8 mouse cellular contexts compared by ENCODE assay signal in genomic region chr7:135668852-135669739, GRCm38 (mm10). TPM values are rescaled to one million over a fixed set of nuclear protein-coding genes. Genes with fewer than 3 reads are reported as not detected.
DNase-seq lines count a peak whose midpoint lies in the region; ATAC-seq lines count a peak whose summit lies in the region.

No protein-coding gene starts in this region.

- no peak overlapping the region for H3K4me2 ChIP-seq in limb, embryonic 13.5 days (replicated peaks)
- H3K4me2 ChIP-seq in neural tube, embryonic 11.5 days (ENCODE audit: low read depth) = no peak overlapping the region

- no peak overlapping the region for H3K9ac ChIP-seq in limb, embryonic 13.5 days
- H3K9ac ChIP-seq in neural tube, embryonic 11.5 days (ENCODE audit: low read length) = no peak overlapping the region

- H3K4me3 ChIP-seq in limb, embryonic 13.5 days = no peak overlapping the region
- no peak overlapping the region for H3K4me3 ChIP-seq in neural tube, embryonic 11.5 days (ENCODE audit: low read depth, low read length)

- DNase-seq in A20 (ENCODE audit: low read depth, low spot score) (peak; percentile 58), MEL-GATA-1-ER (ENCODE audit: extremely low read depth, low read depth) (peak; percentile 47)
- peak; percentile 81 to 85 for DNase-seq in cerebellum, postnatal 10 days
- DNase-seq in gastrocnemius, adult 8-10 months (ENCODE audit: low spot score in 2 of 2) = peak; percentile 17 to 27
- peak; percentile 9 to 47 for DNase-seq in kidney, adult 8-10 months
- DNase-seq in neural tube, embryonic 11.5 days (ENCODE audit: low spot score) = peak; percentile 66
- DNase-seq in thymus, postnatal 25 days = peak; percentile 69

- H3K9me3 ChIP-seq in limb, embryonic 13.5 days = no peaks in the 10 kb centered on the region
- H3K9me3 ChIP-seq in neural tube, embryonic 11.5 days (ENCODE audit: control insufficient read depth, low read length) = no peaks in the 10 kb centered on the region

- H3K4me1 ChIP-seq in limb, embryonic 13.5 days = no peaks in the 10 kb centered on the region
- no peaks in the 10 kb centered on the region for H3K4me1 ChIP-seq in neural tube, embryonic 11.5 days (ENCODE audit: control insufficient read depth, insufficient read depth, low read length)

- ATAC-seq in limb, embryonic 13.5 days (ENCODE audit: low FRiP score, low read depth) = peak; percentile 55
- ATAC-seq in neural tube, embryonic 11.5 days (ENCODE audit: insufficient read depth, low FRiP score, low TSS enrichment) = no peak

- H3K36me3 ChIP-seq in limb, embryonic 13.5 days = no peaks in the 10 kb centered on the region
- H3K36me3 ChIP-seq in neural tube, embryonic 11.5 days (ENCODE audit: control insufficient read depth, insufficient read depth, low read length) = no peaks in the 10 kb centered on the region

- H3K27ac ChIP-seq in limb, embryonic 13.5 days = no peak overlapping the region
- H3K27ac ChIP-seq in neural tube, embryonic 11.5 days (ENCODE audit: low read depth, low read length) = no peak overlapping the region

- WGBS in limb, embryonic 13.5 days = 31% methylated on average over 16 of the region's 16 CpGs
- 35% methylated on average over 16 of the region's 16 CpGs for WGBS in neural tube, embryonic 11.5 days

- no peaks in the 10 kb centered on the region for H3K27me3 ChIP-seq in limb, embryonic 13.5 days
- no peaks in the 10 kb centered on the region for H3K27me3 ChIP-seq in neural tube, embryonic 11.5 days (ENCODE audit: control insufficient read depth, insufficient read depth, low read length)

RNA-seq across cellular contexts. Expression of gene Mki67, which starts 47.1 kb away (rescaled TPM):
- total RNA-seq in gastrocnemius, adult 8-10 months (2022) = under 1 TPM in 3 of 4 experiments, not detected in 1; 0.02 to 0.38 (median 0.10) TPM
- 38.5 and 39.4 TPM in 2 replicates for polyA plus RNA-seq in limb, embryonic 13.5 days (2015; fragmentation: Nextera tagmentation; extraction: Ambion mirVana)
- polyA plus RNA-seq in neural tube, embryonic 11.5 days (2014; fragmentation: Nextera tagmentation; extraction: Ambion mirVana) = 50.8 and 52.1 TPM in 2 replicates

Comparison
In these comparisons a context has a peak if more than half of its experiments do, and no peak if none do; other contexts are left out.
1. DNase-seq: peak in every context shown above with its lines; median percentile 83 in cerebellum, postnatal 10 days; 69 in thymus, postnatal 25 days; 66 in neural tube, embryonic 11.5 days; 58 in A20; 47 in MEL-GATA-1-ER; 28 in kidney, adult 8-10 months; 22 in gastrocnemius, adult 8-10 months.